ENCODE assay signal across 14 mouse cellular contexts in the genomic region with DNA sequence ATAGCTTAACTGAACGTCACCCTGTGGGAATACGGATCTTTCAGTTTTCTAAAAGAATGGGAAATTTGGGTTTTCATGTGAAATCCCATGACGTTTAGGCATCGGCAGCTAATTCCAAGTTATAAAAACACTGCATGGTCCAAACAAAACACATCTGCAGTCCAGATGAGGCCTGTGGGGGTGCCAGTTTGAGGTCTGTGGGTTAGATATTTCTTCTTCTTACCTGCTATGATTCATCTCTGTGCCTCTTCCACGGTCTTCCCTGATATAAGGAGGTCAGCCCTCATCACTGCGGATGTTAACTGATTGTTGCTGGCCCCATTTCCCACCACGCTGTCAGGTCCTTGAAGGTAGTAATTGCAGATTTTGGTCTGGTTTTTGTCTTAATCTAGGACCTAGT. TPM values are rescaled to one million over a fixed set of nuclear protein-coding genes. Genes with fewer than 3 reads are reported as not detected.
A peak's percentile ranks its signal among the peaks of the same experiment; 100 is the strongest.
DNase-seq lines count a peak whose midpoint lies in the region; ATAC-seq and TF ChIP-seq lines count a peak whose summit lies in the region.
"Had no signal": no experiment of that assay in that cellular context is flagged by ENCODE, and none has a peak within 500 bp of the region (broad histone marks: within the 10 kb centered on the region; RNA-seq: fewer than 3 reads in every experiment).

No protein-coding gene starts in this region.

- peak; percentile 49 for DNase-seq in limb, embryonic 14.5 days (ENCODE audit: low spot score)
- no peak for DNase-seq in kidney, adult 11 months
- DNase-seq in urinary bladder, adult 18-20 months (ENCODE audit: low spot score in 2 of 2): no peak
- no peak for DNase-seq in frontal cortex, postnatal 36 days (ENCODE audit: low spot score in 2 of 2)

- peaks cover 6% of the 10 kb centered on the region for H3K4me1 ChIP-seq in heart, embryonic 15.5 days (replicated peaks)
- H3K4me1 ChIP-seq in heart, embryonic 12.5 days (replicated peaks): no peaks in the 10 kb centered on the region
- H3K4me1 ChIP-seq in midbrain, embryonic 15.5 days: peaks cover 3% of the 10 kb centered on the region
- H3K4me1 ChIP-seq in midbrain, embryonic 13.5 days (replicated peaks): 0 out of 2 replicates have a peak, but pooled peaks cover 3% of the 10 kb centered on the region
- no peaks in the 10 kb centered on the region for H3K4me1 ChIP-seq in limb, embryonic 14.5 days (ENCODE audit: control insufficient read depth, insufficient read depth, low read length)
- H3K4me1 ChIP-seq: embryonic facial prominence, embryonic 13.5 days; stomach, embryonic 15.5 days had no signal

- WGBS in heart, embryonic 15.5 days: 63% methylated on average over 7 of the region's 7 CpGs
- WGBS in heart, embryonic 12.5 days: 70% methylated on average over 7 of the region's 7 CpGs
- WGBS in midbrain, embryonic 15.5 days: 83% methylated on average over 7 of the region's 7 CpGs
- WGBS in midbrain, embryonic 13.5 days: 84% methylated on average over 7 of the region's 7 CpGs
- WGBS in limb, embryonic 14.5 days: 42% methylated on average over 7 of the region's 7 CpGs

- H3K27me3 ChIP-seq in heart, embryonic 15.5 days: no peaks in the 10 kb centered on the region
- no peaks in the 10 kb centered on the region for H3K27me3 ChIP-seq in heart, embryonic 12.5 days (replicated peaks)
- no peaks in the 10 kb centered on the region for H3K27me3 ChIP-seq in midbrain, embryonic 15.5 days (replicated peaks)
- no peaks in the 10 kb centered on the region for H3K27me3 ChIP-seq in midbrain, embryonic 13.5 days
- H3K27me3 ChIP-seq in limb, embryonic 14.5 days (ENCODE audit: control insufficient read depth, insufficient read depth, low read length): no peaks in the 10 kb centered on the region
- H3K27me3 ChIP-seq: embryonic facial prominence, embryonic 13.5 days; megakaryocyte, embryonic 14.5 days; stomach, embryonic 15.5 days had no signal

- no peak overlapping the region for H3K27ac ChIP-seq in heart, embryonic 15.5 days
- H3K27ac ChIP-seq in heart, embryonic 12.5 days (ENCODE audit: poor library complexity, severe bottlenecking): no peak overlapping the region
- H3K27ac ChIP-seq in midbrain, embryonic 15.5 days: no peak overlapping the region
- H3K27ac ChIP-seq in midbrain, embryonic 13.5 days: no peak overlapping the region
- no peak overlapping the region for H3K27ac ChIP-seq in limb, embryonic 14.5 days (replicated peaks; ENCODE audit: low read depth, low read length)
- H3K27ac ChIP-seq: embryonic facial prominence, embryonic 13.5 days; liver, embryonic 12.5 days; stomach, embryonic 15.5 days had no signal

- peak overlapping the region; percentile 57; the same call in 1 of the 2 replicates for H3K4me2 ChIP-seq in heart, embryonic 15.5 days
- no peak overlapping the region for H3K4me2 ChIP-seq in heart, embryonic 12.5 days
- H3K4me2 ChIP-seq in midbrain, embryonic 15.5 days: no peak overlapping the region
- H3K4me2 ChIP-seq in midbrain, embryonic 13.5 days (replicated peaks): no peak overlapping the region
- H3K4me2 ChIP-seq in limb, embryonic 14.5 days (replicated peaks; ENCODE audit: low read depth, low read length, severe bottlenecking): no peak overlapping the region

- no peak for TF ChIP-seq POLR2A in limb, embryonic 14.5 days (IDR thresholded peaks at IDR 0.05; ENCODE audit: borderline replicate concordance, extremely low read depth, insufficient read depth, insufficient read length)

- H3K9ac ChIP-seq in heart, embryonic 15.5 days: no peak overlapping the region
- no peak overlapping the region for H3K9ac ChIP-seq in heart, embryonic 12.5 days
- no peak overlapping the region for H3K9ac ChIP-seq in midbrain, embryonic 15.5 days
- no peak overlapping the region for H3K9ac ChIP-seq in midbrain, embryonic 13.5 days (replicated peaks)
- H3K9ac ChIP-seq in limb, embryonic 14.5 days (ENCODE audit: low read depth, low read length, severe bottlenecking): no peak overlapping the region
- H3K9ac ChIP-seq: liver, embryonic 12.5 days; stomach, embryonic 15.5 days had no signal

- 0 out of 2 replicates have a peak, but pooled peaks cover 3% of the 10 kb centered on the region for H3K9me3 ChIP-seq in heart, embryonic 15.5 days (replicated peaks)
- peaks cover 18% of the 10 kb centered on the region for H3K9me3 ChIP-seq in heart, embryonic 12.5 days (replicated peaks)
- 0 out of 2 replicates have a peak, but pooled peaks cover 3% of the 10 kb centered on the region for H3K9me3 ChIP-seq in midbrain, embryonic 15.5 days
- H3K9me3 ChIP-seq in midbrain, embryonic 13.5 days: peaks cover 4% of the 10 kb centered on the region; the same call in 1 of the 2 replicates
- peaks cover 8% of the 10 kb centered on the region; the same call in 1 of the 2 replicates for H3K9me3 ChIP-seq in limb, embryonic 14.5 days (ENCODE audit: control insufficient read depth, low read length)
- H3K9me3 ChIP-seq: liver, embryonic 12.5 days; stomach, embryonic 15.5 days had no signal

- no peak overlapping the region for H3K4me3 ChIP-seq in heart, embryonic 15.5 days
- no peak overlapping the region for H3K4me3 ChIP-seq in heart, embryonic 12.5 days
- H3K4me3 ChIP-seq in midbrain, embryonic 15.5 days: no peak overlapping the region
- H3K4me3 ChIP-seq in midbrain, embryonic 13.5 days (replicated peaks): no peak overlapping the region
- no peak overlapping the region for H3K4me3 ChIP-seq in limb, embryonic 14.5 days (replicated peaks; ENCODE audit: low read length)
- H3K4me3 ChIP-seq: embryonic facial prominence, embryonic 13.5 days; liver, embryonic 12.5 days; stomach, embryonic 15.5 days had no signal

- H3K36me3 ChIP-seq in heart, embryonic 15.5 days: no peaks in the 10 kb centered on the region
- H3K36me3 ChIP-seq in heart, embryonic 12.5 days: no peaks in the 10 kb centered on the region
- H3K36me3 ChIP-seq in midbrain, embryonic 15.5 days (replicated peaks): no peaks in the 10 kb centered on the region
- no peaks in the 10 kb centered on the region for H3K36me3 ChIP-seq in midbrain, embryonic 13.5 days
- no peaks in the 10 kb centered on the region for H3K36me3 ChIP-seq in limb, embryonic 14.5 days (ENCODE audit: control insufficient read depth, insufficient read depth, low read length)
- H3K36me3 ChIP-seq: embryonic facial prominence, embryonic 13.5 days; liver, embryonic 12.5 days; stomach, embryonic 15.5 days had no signal

- no peak for ATAC-seq in heart, embryonic 15.5 days (replicated peaks; ENCODE audit: insufficient number of reproducible peaks, insufficient read depth, low FRiP score, low read depth)
- no peak for ATAC-seq in heart, embryonic 12.5 days (ENCODE audit: insufficient number of reproducible peaks, low FRiP score)
- peak; percentile 27 for ATAC-seq in midbrain, embryonic 15.5 days (replicated peaks)
- ATAC-seq in midbrain, embryonic 13.5 days: no peak; the same call in none of the 2 replicates
- ATAC-seq in limb, embryonic 14.5 days (ENCODE audit: low FRiP score, low read depth): no peak

RNA-seq across cellular contexts. Expression of gene Adgrf1, which starts 5.4 kb away (rescaled TPM):
- polyA plus RNA-seq in heart, embryonic 15.5 days (2015; fragmentation: Nextera tagmentation; extraction: Ambion mirVana): not detected in 2 replicates
- not detected in 2 replicates for polyA plus RNA-seq in heart, embryonic 12.5 days (2016; fragmentation: Nextera tagmentation; extraction: Ambion mirVana)
- polyA plus RNA-seq in midbrain, embryonic 15.5 days (2015; fragmentation: Nextera tagmentation; extraction: Ambion mirVana): not detected in 2 replicates
- not detected in 2 replicates for polyA plus RNA-seq in midbrain, embryonic 13.5 days (2015; fragmentation: Nextera tagmentation; extraction: Ambion mirVana)
- 0.08 and 0.10 TPM in 2 replicates for polyA plus RNA-seq in limb, embryonic 14.5 days (2012; rRNA removed)
- 0.06 TPM in 1 of 2 replicates, not detected in the other for polyA plus RNA-seq in limb, embryonic 14.5 days (2014; fragmentation: Nextera tagmentation; extraction: Ambion mirVana)
- polyA plus RNA-seq: embryonic facial prominence, embryonic 13.5 days; lung, postnatal 0 days; thymus, postnatal 0 days had no signal
